8 mouse cellular contexts compared by ENCODE assay signal in the genomic region with DNA sequence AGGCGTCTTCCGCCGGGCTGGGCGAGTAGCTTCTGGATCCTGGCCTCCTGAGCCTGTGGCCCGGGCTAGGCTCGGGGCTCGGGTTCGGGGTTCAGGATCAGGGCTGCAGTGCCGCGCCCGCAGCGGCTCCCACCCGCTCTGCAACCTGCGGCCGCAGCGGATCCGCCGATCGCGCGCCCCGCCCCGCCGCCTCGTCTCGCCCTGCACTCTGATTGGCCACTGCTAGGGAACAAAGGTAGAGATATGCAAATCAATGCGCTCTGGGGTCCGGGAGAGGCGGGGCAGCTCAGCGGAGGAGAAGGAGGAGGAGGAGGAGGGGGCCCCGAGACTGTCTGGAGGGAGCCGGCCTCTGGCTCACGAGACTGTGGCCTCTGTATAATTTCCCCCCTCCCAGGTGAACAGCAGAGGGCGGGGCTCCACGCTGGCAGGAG. TPM values are rescaled to one million over a fixed set of nuclear protein-coding genes. Genes with fewer than 3 reads are reported as not detected.
DNase-seq lines count a peak whose midpoint lies in the region; ATAC-seq and TF ChIP-seq lines count a peak whose summit lies in the region.

A gene (minus strand): TSS at position 153 of the 431 bp plus-strand sequence.

- peak within 1 kb of the TSS; percentile 82 for H3K4me2 ChIP-seq in kidney, embryonic 14.5 days (replicated peaks; ENCODE audit: low read depth, low read length)
- H3K4me2 ChIP-seq in limb, embryonic 14.5 days (replicated peaks; ENCODE audit: low read depth, low read length, severe bottlenecking), result peak within 1 kb of the TSS; percentile 89
- H3K4me2 ChIP-seq in midbrain, embryonic 16.5 days (ENCODE audit: low read length), result peak within 1 kb of the TSS; percentile 82

- TF ChIP-seq CTCF in embryonic fibroblast, embryonic 13.5 days (IDR thresholded peaks at IDR 0.05; ENCODE audit: borderline replicate concordance, insufficient read depth, low read length), result no peak
- TF ChIP-seq CTCF in spleen, adult 2 months (IDR thresholded peaks at IDR 0.05; ENCODE audit: extremely low read depth, insufficient read depth, insufficient read length, insufficient replicate concordance), result no peak

- peak within 1 kb of the TSS; percentile 64 for H3K4me3 ChIP-seq in embryonic fibroblast, embryonic 13.5 days (ENCODE audit: insufficient read depth, low read length)
- peak within 1 kb of the TSS; percentile 95 for H3K4me3 ChIP-seq in heart, embryonic 10.5 days
- H3K4me3 ChIP-seq in kidney, embryonic 14.5 days (ENCODE audit: low read length), result peak within 1 kb of the TSS; percentile 78
- H3K4me3 ChIP-seq in limb, embryonic 14.5 days (replicated peaks; ENCODE audit: low read length), result peak within 1 kb of the TSS; percentile 79
- H3K4me3 ChIP-seq in midbrain, embryonic 16.5 days (ENCODE audit: low read depth, low read length), result peak within 1 kb of the TSS; percentile 62
- peak within 1 kb of the TSS; percentile 97 for H3K4me3 ChIP-seq in spleen, adult 2 months (ENCODE audit: extremely low read depth, insufficient read depth, insufficient read length)

- DNase-seq in 416B (ENCODE audit: low read depth), result peak; percentile 89
- peak; percentile 96 for DNase-seq in brain, adult 2 months (ENCODE audit: low read depth, low spot score)
- peak; percentile 96 for DNase-seq in heart, embryonic 10.5 days (ENCODE audit: low spot score)
- DNase-seq in limb, embryonic 14.5 days (ENCODE audit: low spot score), result peak; percentile 79
- DNase-seq in spleen, adult 2 months (ENCODE audit: low read depth in 1 of 2, low spot score in 2 of 2), result peak; percentile 87 to 94

- H3K27ac ChIP-seq in embryonic fibroblast, embryonic 13.5 days (ENCODE audit: insufficient read depth, low read length), result no peak within 1 kb of the TSS
- H3K27ac ChIP-seq in heart, embryonic 10.5 days, result peak within 1 kb of the TSS; percentile 94
- peak within 1 kb of the TSS; percentile 45; the same call in 1 of the 2 replicates for H3K27ac ChIP-seq in kidney, embryonic 14.5 days (ENCODE audit: low read depth, low read length)
- no peak within 1 kb of the TSS for H3K27ac ChIP-seq in limb, embryonic 14.5 days (replicated peaks; ENCODE audit: low read depth, low read length)
- peak within 1 kb of the TSS; percentile 98 for H3K27ac ChIP-seq in midbrain, embryonic 16.5 days (ENCODE audit: low read length)
- H3K27ac ChIP-seq in spleen, adult 2 months (ENCODE audit: insufficient read depth, low read length), result peak within 1 kb of the TSS; percentile 94

- H3K27me3 ChIP-seq in heart, embryonic 10.5 days (ENCODE audit: insufficient read depth, poor library complexity, severe bottlenecking), result no peaks in the 10 kb centered on the region
- H3K27me3 ChIP-seq in kidney, embryonic 14.5 days (ENCODE audit: control insufficient read depth, insufficient read depth, low read length), result no peaks in the 10 kb centered on the region
- no peaks in the 10 kb centered on the region for H3K27me3 ChIP-seq in limb, embryonic 14.5 days (ENCODE audit: control insufficient read depth, insufficient read depth, low read length)
- H3K27me3 ChIP-seq in midbrain, embryonic 16.5 days (ENCODE audit: control insufficient read depth, insufficient read depth, low read depth, low read length), result no peaks in the 10 kb centered on the region
- no peaks in the 10 kb centered on the region for H3K27me3 ChIP-seq in spleen, adult 2 months (ENCODE audit: control insufficient read depth, insufficient read depth, low read length)

- TF ChIP-seq POLR2A in embryonic fibroblast, embryonic 13.5 days (IDR thresholded peaks at IDR 0.05; ENCODE audit: low read depth, low read length), result no peak
- 0 out of 2 replicates have a peak, but pooled peaks have one; percentile 36 for TF ChIP-seq POLR2A in limb, embryonic 14.5 days (IDR thresholded peaks at IDR 0.05; ENCODE audit: borderline replicate concordance, extremely low read depth, insufficient read depth, insufficient read length)
- TF ChIP-seq POLR2A in spleen, adult 2 months (IDR thresholded peaks at IDR 0.05; ENCODE audit: low read depth, low read length), result peak; percentile 86

- WGBS in heart, embryonic 10.5 days, result under 1% methylated on average over 35 of the region's 35 CpGs
- 0% methylated on average over 35 of the region's 35 CpGs for WGBS in kidney, embryonic 14.5 days
- WGBS in limb, embryonic 14.5 days, result under 1% methylated on average over 31 of the region's 35 CpGs
- WGBS in midbrain, embryonic 16.5 days, result 0% methylated on average over 35 of the region's 35 CpGs
- under 1% methylated on average over 35 of the region's 35 CpGs for WGBS in spleen, adult 2 months

- H3K36me3 ChIP-seq in heart, embryonic 10.5 days, result no peaks in the 10 kb centered on the region
- H3K36me3 ChIP-seq in kidney, embryonic 14.5 days (ENCODE audit: control insufficient read depth, insufficient read depth, low read length), result no peaks in the 10 kb centered on the region
- H3K36me3 ChIP-seq in limb, embryonic 14.5 days (ENCODE audit: control insufficient read depth, insufficient read depth, low read length), result no peaks in the 10 kb centered on the region
- H3K36me3 ChIP-seq in midbrain, embryonic 16.5 days (ENCODE audit: control insufficient read depth, insufficient read depth, low read length), result no peaks in the 10 kb centered on the region
- no peaks in the 10 kb centered on the region for H3K36me3 ChIP-seq in spleen, adult 2 months (ENCODE audit: control insufficient read depth, insufficient read depth, low read length)

- peak; percentile 99 for ATAC-seq in kidney, embryonic 14.5 days (ENCODE audit: low FRiP score, low TSS enrichment)
- peak; percentile 96 for ATAC-seq in limb, embryonic 14.5 days (ENCODE audit: low FRiP score, low read depth)
- peak; percentile 98 for ATAC-seq in midbrain, embryonic 16.5 days

- H3K9me3 ChIP-seq in heart, embryonic 10.5 days, result no peaks in the 10 kb centered on the region
- H3K9me3 ChIP-seq in kidney, embryonic 14.5 days (ENCODE audit: control insufficient read depth, low read length), result no peaks in the 10 kb centered on the region
- no peaks in the 10 kb centered on the region for H3K9me3 ChIP-seq in limb, embryonic 14.5 days (ENCODE audit: control insufficient read depth, low read length)
- H3K9me3 ChIP-seq in midbrain, embryonic 16.5 days (replicated peaks; ENCODE audit: control insufficient read depth, low read length, poor library complexity, severe bottlenecking), result no peaks in the 10 kb centered on the region

- H3K4me1 ChIP-seq in embryonic fibroblast, embryonic 13.5 days (ENCODE audit: control insufficient read depth, insufficient read depth, low read length), result peaks cover 5% of the 10 kb centered on the region; the same call in 1 of the 2 replicates
- H3K4me1 ChIP-seq in heart, embryonic 10.5 days, result peaks cover 20% of the 10 kb centered on the region
- H3K4me1 ChIP-seq in kidney, embryonic 14.5 days (ENCODE audit: control insufficient read depth, insufficient read depth, low read length), result no peaks in the 10 kb centered on the region
- peaks cover 5% of the 10 kb centered on the region; the same call in 1 of the 2 replicates for H3K4me1 ChIP-seq in limb, embryonic 14.5 days (ENCODE audit: control insufficient read depth, insufficient read depth, low read length)
- H3K4me1 ChIP-seq in midbrain, embryonic 16.5 days (ENCODE audit: control insufficient read depth, insufficient read depth, low read length), result peaks cover 20% of the 10 kb centered on the region
- peaks cover 4% of the 10 kb centered on the region for H3K4me1 ChIP-seq in spleen, adult 2 months (ENCODE audit: control insufficient read depth, insufficient read depth, insufficient read length)

- H3K9ac ChIP-seq in kidney, embryonic 14.5 days (ENCODE audit: low read depth, low read length), result peak within 1 kb of the TSS; percentile 75
- peak within 1 kb of the TSS; percentile 73 for H3K9ac ChIP-seq in limb, embryonic 14.5 days (ENCODE audit: low read depth, low read length, severe bottlenecking)
- peak within 1 kb of the TSS; percentile 99 for H3K9ac ChIP-seq in midbrain, embryonic 16.5 days (ENCODE audit: low read depth, low read length)

RNA-seq across cellular contexts. Expression of the gene that starts here (rescaled TPM):
- 3.2 and 5.6 TPM in 2 replicates for polyA plus RNA-seq in embryonic fibroblast, embryonic 13.5 days (2011; ENCODE audit: insufficient read length, low read depth, missing spikeins)
- polyA plus RNA-seq in heart, embryonic 10.5 days (2016; fragmentation: Nextera tagmentation; extraction: Ambion mirVana), result 72.7 and 75.8 TPM in 2 replicates
- 92.9 and 99.7 TPM in 2 replicates for polyA plus RNA-seq in kidney, embryonic 14.5 days (2014; fragmentation: Nextera tagmentation; extraction: Ambion mirVana)
- 34.2 and 40.4 TPM in 2 replicates for polyA plus RNA-seq in limb, embryonic 14.5 days (2012; rRNA removed)
- 37.5 and 38.3 TPM in 2 replicates for polyA plus RNA-seq in limb, embryonic 14.5 days (2014; fragmentation: Nextera tagmentation; extraction: Ambion mirVana)
- polyA plus RNA-seq in midbrain, embryonic 16.5 days (2015; fragmentation: Nextera tagmentation; extraction: Ambion mirVana), result 387 and 445 TPM in 2 replicates
- polyA plus RNA-seq in spleen, adult 2 months (2012; rRNA removed), result 298 and 415 TPM in 2 replicates

Comparison
In these comparisons a context has a peak if more than half of its experiments do, and no peak if none do; other contexts are left out.
1. H3K27ac ChIP-seq: peak in heart, embryonic 10.5 days (single experiment), kidney, embryonic 14.5 days (single experiment), midbrain, embryonic 16.5 days (single experiment) and spleen, adult 2 months (single experiment); none in embryonic fibroblast, embryonic 13.5 days (single experiment) and limb, embryonic 14.5 days (single experiment).
2. Peak in every context shown above with its lines, with median percentiles within 50 percentile points of each other: DNase-seq, H3K4me3 ChIP-seq, ATAC-seq, H3K4me2 ChIP-seq and H3K9ac ChIP-seq.